In genomic region chr16:13353927-13354326, GRCm38 (mm10) we compare ENCODE assay signal across 19 mouse cellular contexts.
A peak's percentile ranks its signal among the peaks of the same experiment; 100 is the strongest.
DNase-seq lines count a peak whose midpoint lies in the region; ATAC-seq and TF ChIP-seq lines count a peak whose summit lies in the region.
"Had no signal": no experiment of that assay in that cellular context is flagged by ENCODE, and none has a peak within 500 bp of the region (broad histone marks: within the 10 kb centered on the region; RNA-seq: fewer than 3 reads in every experiment).

No protein-coding gene starts in this region.

- no peak for TF ChIP-seq CTCF in liver, adult 2 months (IDR thresholded peaks at IDR 0.05; ENCODE audit: low read depth, low read length)

- no peak overlapping the region for H3K4me3 ChIP-seq in forebrain, embryonic 14.5 days (ENCODE audit: low read depth, low read length)
- no peak overlapping the region for H3K4me3 ChIP-seq in forebrain, embryonic 11.5 days (ENCODE audit: low read depth, low read length)
- no peak overlapping the region for H3K4me3 ChIP-seq in liver, adult 2 months (ENCODE audit: insufficient read depth, low read depth, low read length)
- H3K4me3 ChIP-seq in midbrain, embryonic 14.5 days (replicated peaks; ENCODE audit: low read depth, low read length), result no peak overlapping the region
- H3K4me3 ChIP-seq: embryonic facial prominence, embryonic 12.5 days; forebrain, embryonic 12.5 days; limb, embryonic 13.5 days; neural tube, embryonic 15.5 days had no signal

- peaks cover 11% of the 10 kb centered on the region for H3K4me1 ChIP-seq in forebrain, embryonic 14.5 days (ENCODE audit: control insufficient read depth, insufficient read depth, low read length)
- peaks cover 6% of the 10 kb centered on the region; the same call in 1 of the 2 replicates for H3K4me1 ChIP-seq in forebrain, embryonic 11.5 days (replicated peaks; ENCODE audit: control insufficient read depth, insufficient read depth, low read length)
- H3K4me1 ChIP-seq in liver, adult 2 months (ENCODE audit: control insufficient read depth, insufficient read depth, low read length), result peaks cover 22% of the 10 kb centered on the region
- peaks cover 7% of the 10 kb centered on the region; the same call in 1 of the 2 replicates for H3K4me1 ChIP-seq in midbrain, embryonic 14.5 days (ENCODE audit: control insufficient read depth, insufficient read depth, low read length)

- H3K9ac ChIP-seq in forebrain, embryonic 14.5 days (ENCODE audit: low read length), result no peak overlapping the region
- H3K9ac ChIP-seq in forebrain, embryonic 11.5 days (ENCODE audit: low read length), result no peak overlapping the region
- no peak overlapping the region for H3K9ac ChIP-seq in liver, adult 2 months (ENCODE audit: low read depth, low read length)
- no peak overlapping the region for H3K9ac ChIP-seq in midbrain, embryonic 14.5 days (replicated peaks; ENCODE audit: low read length)
- H3K9ac ChIP-seq: embryonic facial prominence, embryonic 12.5 days; forebrain, embryonic 12.5 days; limb, embryonic 13.5 days; neural tube, embryonic 15.5 days had no signal

- H3K36me3 ChIP-seq in forebrain, embryonic 14.5 days (ENCODE audit: control insufficient read depth, insufficient read depth, low read length), result no peaks in the 10 kb centered on the region
- H3K36me3 ChIP-seq in forebrain, embryonic 11.5 days (ENCODE audit: control insufficient read depth, insufficient read depth, low read length), result no peaks in the 10 kb centered on the region
- no peaks in the 10 kb centered on the region for H3K36me3 ChIP-seq in liver, adult 2 months (ENCODE audit: control insufficient read depth, insufficient read depth, low read length)
- no peaks in the 10 kb centered on the region for H3K36me3 ChIP-seq in midbrain, embryonic 14.5 days (ENCODE audit: control insufficient read depth, insufficient read depth, low read length)
- H3K36me3 ChIP-seq: embryonic facial prominence, embryonic 12.5 days; forebrain, embryonic 12.5 days; limb, embryonic 13.5 days; neural tube, embryonic 15.5 days had no signal

- H3K27ac ChIP-seq in forebrain, embryonic 14.5 days (ENCODE audit: low read depth, low read length), result no peak overlapping the region
- no peak overlapping the region for H3K27ac ChIP-seq in forebrain, embryonic 11.5 days (ENCODE audit: low read depth, low read length)
- no peak overlapping the region for H3K27ac ChIP-seq in liver, adult 2 months (replicated peaks; ENCODE audit: insufficient read depth, low read depth, low read length)
- no peak overlapping the region for H3K27ac ChIP-seq in midbrain, embryonic 14.5 days (replicated peaks; ENCODE audit: low read depth, low read length)
- H3K27ac ChIP-seq: embryonic facial prominence, embryonic 12.5 days; forebrain, embryonic 12.5 days; limb, embryonic 13.5 days; neural tube, embryonic 15.5 days had no signal

- WGBS in forebrain, embryonic 14.5 days, result 23% methylated on average over 4 of the region's 4 CpGs
- 41% methylated on average over 4 of the region's 4 CpGs for WGBS in forebrain, embryonic 11.5 days
- WGBS in liver, adult 2 months, result 22% methylated on average over 4 of the region's 4 CpGs
- 39% methylated on average over 4 of the region's 4 CpGs for WGBS in midbrain, embryonic 14.5 days

- H3K9me3 ChIP-seq in forebrain, embryonic 14.5 days (replicated peaks; ENCODE audit: control insufficient read depth, low read length), result no peaks in the 10 kb centered on the region
- no peaks in the 10 kb centered on the region for H3K9me3 ChIP-seq in forebrain, embryonic 11.5 days (ENCODE audit: control insufficient read depth, low read length)
- H3K9me3 ChIP-seq in midbrain, embryonic 14.5 days (ENCODE audit: control insufficient read depth, low read length), result no peaks in the 10 kb centered on the region
- H3K9me3 ChIP-seq: embryonic facial prominence, embryonic 12.5 days; forebrain, embryonic 12.5 days; limb, embryonic 13.5 days; neural tube, embryonic 15.5 days had no signal

- H3K4me2 ChIP-seq in forebrain, embryonic 14.5 days (ENCODE audit: low read length), result no peak overlapping the region
- no peak overlapping the region for H3K4me2 ChIP-seq in forebrain, embryonic 11.5 days (ENCODE audit: low read depth, low read length, severe bottlenecking)
- H3K4me2 ChIP-seq in midbrain, embryonic 14.5 days (ENCODE audit: low read length), result no peak overlapping the region
- H3K4me2 ChIP-seq: embryonic facial prominence, embryonic 12.5 days; forebrain, embryonic 12.5 days; limb, embryonic 13.5 days; neural tube, embryonic 15.5 days had no signal

- peaks cover 3% of the 10 kb centered on the region; the same call in 1 of the 2 replicates for H3K79me2 ChIP-seq in liver, adult 2 months (ENCODE audit: control insufficient read depth, insufficient read depth, low read length)

- peak; percentile 48 for DNase-seq in forebrain, embryonic 14.5 days (ENCODE audit: low spot score)
- no peak for DNase-seq in forebrain, embryonic 11.5 days (ENCODE audit: low spot score)
- peak; percentile 95 for DNase-seq in liver, adult 2 months (ENCODE audit: extremely low read depth, low read depth, low spot score)
- DNase-seq in liver (no peak), NIH3T3 (ENCODE audit: low read depth) (peak; percentile 67)
- peak; percentile 33 for DNase-seq in midbrain, embryonic 14.5 days
- no peak for DNase-seq in thymus, postnatal 14 days
- DNase-seq: cerebellum, adult 8-10 months; heart, postnatal 36 days; kidney, postnatal 14 days; layer of hippocampus, postnatal 36 days; retina, postnatal 1 day; spleen, adult 18-20 months; thymus, postnatal 4 days had no signal

- H3K27me3 ChIP-seq in forebrain, embryonic 14.5 days (replicated peaks; ENCODE audit: control insufficient read depth, insufficient read depth, low read length), result no peaks in the 10 kb centered on the region
- H3K27me3 ChIP-seq in forebrain, embryonic 11.5 days (ENCODE audit: control insufficient read depth, insufficient read depth, low read length), result no peaks in the 10 kb centered on the region
- no peaks in the 10 kb centered on the region for H3K27me3 ChIP-seq in liver, adult 2 months (ENCODE audit: control insufficient read depth, insufficient read depth, low read length)
- H3K27me3 ChIP-seq in midbrain, embryonic 14.5 days (ENCODE audit: control insufficient read depth, insufficient read depth, low read length), result no peaks in the 10 kb centered on the region
- H3K27me3 ChIP-seq: embryonic facial prominence, embryonic 12.5 days; forebrain, embryonic 12.5 days; limb, embryonic 13.5 days; neural tube, embryonic 15.5 days had no signal

- TF ChIP-seq POLR2A in liver, adult 2 months (IDR thresholded peaks at IDR 0.05; ENCODE audit: extremely low read depth, insufficient read depth, low read length), result no peak

- no peak for ATAC-seq in forebrain, embryonic 14.5 days
- ATAC-seq in forebrain, embryonic 11.5 days (replicated peaks; ENCODE audit: low FRiP score), result no peak
- no peak for ATAC-seq in midbrain, embryonic 14.5 days (ENCODE audit: low FRiP score, low TSS enrichment)
- ATAC-seq: inflammation-experienced regulatory T-cells, adult 6 months had no signal

Comparison
In these comparisons a context has a peak if more than half of its experiments do, and no peak if none do; other contexts are left out.
1. DNase-seq: peak in forebrain, embryonic 14.5 days (single experiment), liver, adult 2 months (single experiment), NIH3T3 (single experiment) and midbrain, embryonic 14.5 days (single experiment); none in forebrain, embryonic 11.5 days (single experiment), liver (single experiment) and thymus, postnatal 14 days (single experiment).